Mouse (Mus musculus) T-helper 17 cell (primary cell): ENCODE measurements around the gene Eya2.
"Not testable (repeated sequence)": the region's sequence is repeated elsewhere in the genome, so short reads cannot be mapped to it uniquely, and the experiment has no call there.

Experiments
- in situ Hi-C, 2 experiments: fragments of 300-600 bp; cut with MboI, MseI; formaldehyde crosslinking; loops; 1 replicate in 1 of 2; 2 replicates in 1 of 2; pipeline ENCODE4 v1.15.1; 2025; ENCODE audit warnings: high pct_unique_total_duplicates in 2 of 2

Eya2 gene

GRCm38 (mm10) chr2:165594907-165595675 is at the start of gene Eya2:
Gene Eya2, plus strand, starts transcription at chr2:165595032.
- in situ Hi-C loops: no loop called here

- in situ Hi-C loops: no loop called here
Measured at GRCm38 (mm10) chr2:165545687-165546086, 49.1 kb upstream of the Eya2 start.

- in situ Hi-C loops: no loop called here
Measured at GRCm38 (mm10) chr2:165546341-165546740, 48.5 kb upstream of the Eya2 start.

GRCm38 (mm10) chr2:165547410-165547809 is 47.4 kb upstream of the Eya2 start:
- in situ Hi-C loops: no loop called here

GRCm38 (mm10) chr2:165548627-165549026 is 46.2 kb upstream of the Eya2 start:
- in situ Hi-C loops: no loop called here

- in situ Hi-C loops: not testable (repeated sequence)
Measured at GRCm38 (mm10) chr2:165550410-165550809, 44.4 kb upstream of the Eya2 start.

- in situ Hi-C loops: no loop called here
Measured at GRCm38 (mm10) chr2:165554066-165554465, 40.8 kb upstream of the Eya2 start.

GRCm38 (mm10) chr2:165557278-165557677 is 37.6 kb upstream of the Eya2 start:
- in situ Hi-C loops: no loop called here

GRCm38 (mm10) chr2:165558916-165559315 is 35.9 kb upstream of the Eya2 start:
- in situ Hi-C loops: no loop called here

GRCm38 (mm10) chr2:165559506-165560235 is 35.2 kb upstream of the Eya2 start:
- in situ Hi-C loops: no loop called here

GRCm38 (mm10) chr2:165561861-165562260 is 33.0 kb upstream of the Eya2 start:
- in situ Hi-C loops: no loop called here

- in situ Hi-C loops: no loop called here
Measured at GRCm38 (mm10) chr2:165563298-165564058, 31.4 kb upstream of the Eya2 start.

GRCm38 (mm10) chr2:165564101-165564500 is 30.7 kb upstream of the Eya2 start:
- in situ Hi-C loops: no loop called here

GRCm38 (mm10) chr2:165564620-165565019 is 30.2 kb upstream of the Eya2 start:
- in situ Hi-C loops: no loop called here

GRCm38 (mm10) chr2:165566898-165567297 is 27.9 kb upstream of the Eya2 start:
- in situ Hi-C loops: no loop called here

- in situ Hi-C loops: no loop called here
Measured at GRCm38 (mm10) chr2:165567820-165568219, 27.0 kb upstream of the Eya2 start.

GRCm38 (mm10) chr2:165568911-165569310 is 25.9 kb upstream of the Eya2 start:
- in situ Hi-C loops: no loop called here

- in situ Hi-C loops: no loop called here
Measured at GRCm38 (mm10) chr2:165571216-165571778, 23.5 kb upstream of the Eya2 start.

GRCm38 (mm10) chr2:165583044-165583443 is 11.8 kb upstream of the Eya2 start:
- in situ Hi-C loops: no loop called here

- in situ Hi-C loops: no loop called here
Measured at GRCm38 (mm10) chr2:165583518-165583917, 11.3 kb upstream of the Eya2 start.

GRCm38 (mm10) chr2:165584563-165584962 is 10.3 kb upstream of the Eya2 start:
- in situ Hi-C loops: no loop called here

- in situ Hi-C loops: no loop called here
Measured at GRCm38 (mm10) chr2:165590742-165591141, 4.1 kb upstream of the Eya2 start.
